Comparison of ENCODE assay signal across 17 mouse cellular contexts in the genomic region with DNA sequence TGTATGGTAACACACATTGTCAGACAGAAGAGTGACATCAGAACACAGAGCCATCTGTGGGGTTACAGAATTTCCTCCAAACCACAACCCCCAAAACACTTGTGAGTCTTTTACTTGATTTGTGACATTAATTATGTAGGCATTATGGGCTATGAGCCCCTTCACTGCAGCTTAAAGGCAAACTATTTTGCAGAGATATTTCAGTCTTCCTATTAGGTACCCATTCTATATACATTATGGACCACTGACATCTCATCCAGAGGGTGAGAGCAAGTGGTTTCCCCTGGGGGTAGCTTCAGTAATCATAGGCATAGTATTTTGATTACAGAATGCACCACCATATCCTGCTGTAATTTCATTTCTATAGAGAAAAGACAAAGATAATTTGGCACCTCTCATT.
"Had no signal": no experiment of that assay in that cellular context is flagged by ENCODE, and none has a peak within 500 bp of the region (broad histone marks: within the 10 kb centered on the region; RNA-seq: fewer than 3 reads in every experiment).

No protein-coding gene starts in this region.

- H3K36me3 ChIP-seq: midbrain, embryonic 10.5 days; midbrain, embryonic 12.5 days; neural tube, embryonic 12.5 days; stomach, embryonic 15.5 days had no signal

- H3K9ac ChIP-seq: liver, embryonic 14.5 days; lung, embryonic 14.5 days; midbrain, embryonic 12.5 days; neural tube, embryonic 12.5 days; stomach, embryonic 15.5 days had no signal

- H3K27me3 ChIP-seq: midbrain, embryonic 12.5 days; neural tube, embryonic 12.5 days; stomach, embryonic 15.5 days had no signal

- H3K4me3 ChIP-seq: midbrain, embryonic 10.5 days; midbrain, embryonic 12.5 days; myocyte; neural tube, embryonic 12.5 days; stomach, embryonic 15.5 days had no signal

- DNase-seq: lung, adult 18-20 months; lung, postnatal 10 days; lung, postnatal 4 days; midbrain, embryonic 14.5 days; right cerebral cortex, postnatal 14 days; thymus, adult 2 months; thymus, postnatal 25 days; thymus, postnatal 4 days had no signal

- H3K4me2 ChIP-seq: lung, embryonic 14.5 days; midbrain, embryonic 12.5 days; neural tube, embryonic 12.5 days; stomach, embryonic 15.5 days had no signal

- H3K9me3 ChIP-seq: midbrain, embryonic 10.5 days; midbrain, embryonic 12.5 days; neural tube, embryonic 12.5 days; stomach, embryonic 15.5 days had no signal

- ATAC-seq: midbrain, embryonic 16.5 days had no signal

- H3K4me1 ChIP-seq: midbrain, embryonic 10.5 days; midbrain, embryonic 12.5 days; neural tube, embryonic 12.5 days; stomach, embryonic 15.5 days had no signal

- H3K27ac ChIP-seq: liver, embryonic 14.5 days; midbrain, embryonic 10.5 days; midbrain, embryonic 12.5 days; neural tube, embryonic 12.5 days; stomach, embryonic 15.5 days; stomach, postnatal 0 days had no signal
